Mouse (Mus musculus) embryonic fibroblast, embryonic 13.5 days (primary cell): ENCODE results near the gene Ctnnbl1. TPM values are rescaled to one million over a fixed set of nuclear protein-coding genes. Genes with fewer than 3 reads are reported as not detected.

ENCODE experiments used
- H3K27ac ChIP-seq: 2 replicates; pipeline ENCODE4 v1.5.1; 2012; ENCODE audit warnings: low read length, control low read depth, inconsistent platforms; ENCODE audit not compliant: insufficient read depth
- H3K4me1 ChIP-seq: 2 replicates; pipeline ENCODE4 v1.6.1; 2011; ENCODE audit warnings: low read length; ENCODE audit not compliant: control insufficient read depth, insufficient read depth
- H3K4me3 ChIP-seq: 2 replicates; pipeline ENCODE4 v1.5.1; 2011; ENCODE audit warnings: mild to moderate bottlenecking, control low read depth, low read length; ENCODE audit not compliant: insufficient read depth
- CTCF ChIP-seq: IDR thresholded peaks from 2 replicates; pipeline ENCODE4 v1.5.1; 2011; ENCODE audit warnings: mild to moderate bottlenecking, control low read depth, low read length, moderate library complexity, borderline replicate concordance; ENCODE audit not compliant: insufficient read depth
- POLR2A ChIP-seq: IDR thresholded peaks from 2 replicates; pipeline ENCODE4 v1.6.1; 2011; ENCODE audit warnings: low read depth, mild to moderate bottlenecking, control low read depth, low read length, moderate library complexity
- polyA plus RNA-seq: library from polyadenylated mRNA; stranded (reverse); fragments of >200 nt; gene quantifications from 2 replicates; pipeline ENCODE4 v1.2.4, GENCODE M21; 2011; ENCODE audit warnings: low read depth; ENCODE audit not compliant: missing spikeins, insufficient read length

Ctnnbl1 gene
- polyA plus RNA-seq, 1 experiment, result 17.5 TPM

GRCm38 (mm10) chr2:157814116-157814964, 77.1 kb downstream of the Ctnnbl1 start:
- no peak overlapping the region for H3K27ac ChIP-seq
- H3K4me1 ChIP-seq, result no peaks in the 10 kb centered on the region
- no peak overlapping the region for H3K4me3 ChIP-seq
- TF ChIP-seq POLR2A, result no peak
- no peak for TF ChIP-seq CTCF

GRCm38 (mm10) chr2:157814965-157815283, 77.7 kb downstream of the Ctnnbl1 start:
- H3K4me3 ChIP-seq, result no peak overlapping the region
- H3K27ac ChIP-seq, result no peak overlapping the region
- no peak for TF ChIP-seq POLR2A
- TF ChIP-seq CTCF, result no peak
- H3K4me1 ChIP-seq, result no peaks in the 10 kb centered on the region

DNA sequence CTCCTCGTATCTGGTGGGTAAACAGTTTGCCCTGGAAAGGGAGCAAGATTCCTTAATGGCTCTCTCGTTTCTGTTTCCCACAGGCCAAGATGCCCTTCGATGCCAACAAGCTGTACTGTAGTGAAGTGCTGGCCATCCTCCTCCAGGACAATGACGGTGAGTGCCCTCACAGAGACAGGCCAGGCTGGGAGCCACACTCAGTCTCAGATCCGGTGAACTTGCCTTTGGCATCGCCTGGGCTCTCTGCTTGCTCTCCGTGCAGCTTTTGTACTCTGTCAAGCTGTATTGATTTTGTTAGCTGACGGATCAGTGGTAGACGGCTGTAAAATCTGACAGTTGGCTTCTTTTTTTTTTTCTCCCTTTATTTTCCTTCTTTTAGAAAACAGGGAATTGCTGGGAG, 80.5 kb downstream of the Ctnnbl1 start:
- TF ChIP-seq POLR2A (no peak), CTCF (no peak)
- Histone ChIP-seq H3K27ac (no peak overlapping the region), H3K4me3 (no peak overlapping the region), H3K4me1 (no peaks in the 10 kb centered on the region)

DNA sequence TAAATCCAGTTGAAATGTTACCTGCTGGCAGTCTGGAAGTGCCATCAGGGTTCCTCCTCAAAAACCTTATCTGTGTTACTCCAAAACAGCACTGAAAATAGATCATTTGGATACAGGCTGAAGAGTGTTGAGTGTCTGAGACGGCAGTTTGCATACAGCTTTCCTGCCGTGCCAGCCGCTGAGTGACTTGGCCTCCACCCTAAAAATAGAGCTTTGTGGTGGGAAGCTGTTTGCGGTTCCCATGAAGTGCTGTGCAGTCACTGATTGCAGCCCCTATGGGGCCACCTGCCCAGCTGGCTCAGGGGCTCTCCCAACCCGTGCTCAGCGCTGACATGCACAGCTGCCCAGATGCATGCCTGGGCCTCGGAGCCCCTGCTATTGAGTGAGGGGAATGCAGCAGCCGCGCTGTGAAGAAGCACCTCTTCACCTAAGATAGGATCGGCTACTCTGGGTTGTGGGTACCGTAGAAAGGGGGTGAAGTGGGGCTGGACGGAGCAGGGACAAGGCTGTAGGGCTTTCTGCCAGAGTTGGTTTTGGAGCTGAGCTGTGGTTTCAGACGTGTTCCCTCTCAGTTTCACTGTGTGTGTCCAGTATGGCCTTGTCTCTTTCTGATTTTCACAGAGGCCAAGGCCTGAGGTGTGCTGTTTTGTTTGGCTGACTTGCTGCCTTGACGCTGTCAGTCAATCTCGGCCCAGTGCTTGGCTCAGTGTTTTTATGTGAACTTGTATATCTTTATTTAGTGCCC, 81.5 kb downstream of the Ctnnbl1 start:
- no peak overlapping the region for H3K27ac ChIP-seq

DNA sequence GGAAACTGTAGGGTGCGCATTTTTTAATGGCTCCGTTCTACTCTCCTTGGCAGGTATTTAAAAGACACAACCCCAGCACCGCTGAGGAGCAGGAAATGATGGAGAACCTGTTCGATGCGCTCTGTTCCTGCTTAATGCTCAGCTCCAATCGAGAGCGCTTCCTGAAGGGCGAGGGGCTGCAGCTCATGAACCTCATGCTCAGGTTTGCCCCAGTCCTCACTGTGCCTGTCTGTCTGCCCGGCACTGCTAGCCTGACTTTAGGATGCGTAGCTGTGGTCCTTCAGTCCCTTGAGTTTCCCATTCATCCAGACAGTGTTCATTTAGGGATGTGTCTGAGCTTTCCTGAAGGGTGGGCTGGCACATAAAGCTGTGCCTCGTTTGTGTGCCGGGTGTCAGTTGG, 82.2 kb downstream of the Ctnnbl1 start:
- Histone ChIP-seq H3K27ac (no peak overlapping the region), H3K4me1 (no peaks in the 10 kb centered on the region), H3K4me3 (no peak overlapping the region)
- TF ChIP-seq POLR2A, result no peak
- TF ChIP-seq CTCF, result no peak

More for the DNA sequence above, 81.5 kb downstream of the Ctnnbl1 start:
- H3K4me3 ChIP-seq, result no peak overlapping the region
- no peak for TF ChIP-seq POLR2A
- no peak for TF ChIP-seq CTCF
- no peaks in the 10 kb centered on the region for H3K4me1 ChIP-seq

DNA sequence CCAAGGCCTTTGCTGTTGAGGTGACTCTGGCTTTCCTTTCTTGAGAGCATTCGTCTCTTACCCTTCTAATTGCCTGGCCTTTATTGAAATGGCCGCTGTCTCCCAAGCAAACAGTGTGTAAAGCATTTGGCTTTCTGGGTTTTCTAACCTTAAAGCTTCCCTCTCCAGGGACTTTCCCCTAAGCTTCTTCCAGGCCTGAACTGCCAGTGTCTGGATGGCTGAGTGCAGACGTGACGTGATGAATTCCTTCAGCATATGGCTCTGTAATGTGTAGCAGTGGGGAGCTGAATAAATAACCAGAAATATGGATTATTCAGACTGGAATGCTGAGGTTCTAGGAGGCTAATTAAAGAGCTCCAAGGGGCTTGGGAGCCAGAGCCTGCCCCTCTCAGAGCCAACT, 84.1 kb downstream of the Ctnnbl1 start:
- Histone ChIP-seq H3K4me1 (no peaks in the 10 kb centered on the region), H3K4me3 (no peak overlapping the region), H3K27ac (no peak overlapping the region)
- TF ChIP-seq POLR2A, result no peak
- no peak for TF ChIP-seq CTCF

GRCm38 (mm10) chr2:157823456-157823855, 86.3 kb downstream of the Ctnnbl1 start:
- Histone ChIP-seq H3K4me3 (no peak overlapping the region), H3K27ac (no peak overlapping the region), H3K4me1 (no peaks in the 10 kb centered on the region)
- TF ChIP-seq CTCF, result no peak
- TF ChIP-seq POLR2A, result no peak

DNA sequence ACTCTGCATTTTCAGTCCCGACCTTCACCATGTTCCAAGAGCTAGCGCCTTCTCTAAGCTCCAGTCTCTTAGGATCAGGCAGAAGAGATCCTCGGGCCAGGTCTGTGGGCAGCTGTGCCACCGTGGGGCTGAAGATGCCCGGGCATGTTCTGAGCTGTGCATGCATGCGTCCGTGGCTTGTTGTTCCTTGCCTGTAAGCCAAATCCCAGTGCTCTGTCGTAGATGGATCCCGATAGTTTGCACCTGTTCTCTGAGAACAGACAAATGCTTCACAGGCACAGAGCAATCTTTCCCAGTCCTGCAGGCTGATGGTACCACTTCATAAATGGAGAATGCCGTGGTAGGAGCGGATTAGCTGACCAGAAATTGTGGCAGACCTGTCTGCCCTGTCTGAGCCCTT, 87.0 kb downstream of the Ctnnbl1 start:
- no peak for TF ChIP-seq CTCF
- TF ChIP-seq POLR2A, result no peak
- H3K4me1 ChIP-seq, result no peaks in the 10 kb centered on the region
- H3K27ac ChIP-seq, result no peak overlapping the region

GRCm38 (mm10) chr2:157830101-157830500, 92.9 kb downstream of the Ctnnbl1 start:
- no peak for TF ChIP-seq POLR2A
- no peak for TF ChIP-seq CTCF

More for the DNA sequence above, 87.0 kb downstream of the Ctnnbl1 start:
- no peak overlapping the region for H3K4me3 ChIP-seq

More at GRCm38 (mm10) chr2:157830101-157830500, 92.9 kb downstream of the Ctnnbl1 start:
- H3K27ac ChIP-seq, result no peak overlapping the region
- H3K4me1 ChIP-seq, result no peaks in the 10 kb centered on the region
- H3K4me3 ChIP-seq, result no peak overlapping the region
